Mouse (Mus musculus): ENCODE measurements at regions not wholly inside any gene's neighbourhood (a gene's known extent, or its start where the extent isn't known, plus 50 kb on each side); places are given as distances from the start of the nearest gene placed in this dataset.

GRCm38 (mm10) chr8:33997676-33998075, 113.9 kb downstream of the Gm10131 start:
- DNase-seq = no peak

GRCm38 (mm10) chr8:33992946-33993345, 118.6 kb downstream of the Gm10131 start:
- peak; percentile 87 to 91 for DNase-seq

GRCm38 (mm10) chr8:33991917-33992875, 119.3 kb downstream of the Gm10131 start:
- no peak for DNase-seq

GRCm38 (mm10) chr8:33991165-33991916, 120.2 kb downstream of the Gm10131 start:
- no peak for DNase-seq

- no peak for DNase-seq
Measured at GRCm38 (mm10) chr8:33990039-33990438, 121.5 kb downstream of the Gm10131 start.

- no peak for DNase-seq
Measured at GRCm38 (mm10) chr8:33987755-33988104, 123.8 kb downstream of the Gm10131 start.

GRCm38 (mm10) chr8:33987091-33987754, 124.3 kb downstream of the Gm10131 start:
- DNase-seq = no peak

GRCm38 (mm10) chr8:33986657-33987056, 124.9 kb downstream of the Gm10131 start:
- no peak for DNase-seq

- DNase-seq = no peak
Measured at GRCm38 (mm10) chr8:33985430-33985977, 126.0 kb downstream of the Gm10131 start.

GRCm38 (mm10) chr8:33981629-33982028, 129.9 kb downstream of the Gm10131 start:
- no peak for DNase-seq

- DNase-seq = no peak
Measured at GRCm38 (mm10) chr8:33980999-33981398, 130.5 kb downstream of the Gm10131 start.
